Mouse (Mus musculus): Measurements from ENCODE around the gene Rasl10b.

Gene Rasl10b

DNA sequence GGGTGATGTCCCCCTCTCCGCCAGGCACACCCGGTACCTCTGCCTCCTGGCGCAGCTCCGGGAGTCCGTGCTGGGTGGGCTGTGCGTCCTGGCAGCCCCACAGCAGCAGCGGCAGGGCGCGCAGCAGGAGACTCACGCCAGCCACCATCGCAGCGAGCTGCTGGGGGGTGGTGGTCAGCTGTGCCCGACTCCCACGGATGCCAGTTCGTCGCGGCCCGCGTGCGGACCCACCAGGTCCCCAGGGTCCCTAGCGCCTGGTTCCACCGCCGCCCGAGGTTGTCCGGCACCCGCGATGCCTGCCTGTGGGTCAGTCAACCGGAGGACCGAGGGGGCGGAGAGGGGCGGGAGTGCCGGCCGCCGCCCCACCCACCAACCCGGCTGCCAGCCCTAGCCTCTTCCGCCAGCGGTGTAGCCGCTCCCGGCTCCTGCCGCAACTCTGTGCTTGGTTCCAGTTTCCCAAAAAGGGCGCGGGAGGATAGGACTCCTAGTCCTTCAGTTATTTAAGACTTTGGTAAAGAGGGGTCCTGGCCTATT, 53.8 kb downstream of the Rasl10b start, which contains the start of gene Mmp28:
TSS of gene Mmp28 (minus strand) at position 361 of the 534 bp plus-strand sequence.
- DNase-seq (ENCODE audit: low read depth, low spot score) = no peak

DNA sequence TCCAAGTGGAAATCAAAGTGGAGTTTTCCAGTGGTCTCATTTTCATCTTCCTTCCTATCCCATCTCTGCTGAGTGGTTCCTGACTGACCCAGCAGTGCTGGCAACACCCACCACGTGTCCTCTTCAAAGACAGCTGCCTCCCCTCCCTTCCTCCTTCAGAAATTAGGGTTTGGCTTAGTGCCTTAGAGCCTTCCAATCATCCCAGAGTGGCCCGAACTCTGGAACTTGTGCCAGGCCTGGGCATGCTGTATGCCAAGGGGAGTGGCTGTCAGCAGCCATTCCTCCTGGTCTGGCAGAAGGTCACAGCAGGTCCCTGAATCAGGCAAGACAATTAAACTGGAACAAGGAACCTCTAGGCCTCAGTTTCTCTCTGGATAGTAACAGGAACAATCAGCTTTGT, 57.0 kb downstream of the Rasl10b start:
- DNase-seq (ENCODE audit: low read depth, low spot score) = no peak

DNA sequence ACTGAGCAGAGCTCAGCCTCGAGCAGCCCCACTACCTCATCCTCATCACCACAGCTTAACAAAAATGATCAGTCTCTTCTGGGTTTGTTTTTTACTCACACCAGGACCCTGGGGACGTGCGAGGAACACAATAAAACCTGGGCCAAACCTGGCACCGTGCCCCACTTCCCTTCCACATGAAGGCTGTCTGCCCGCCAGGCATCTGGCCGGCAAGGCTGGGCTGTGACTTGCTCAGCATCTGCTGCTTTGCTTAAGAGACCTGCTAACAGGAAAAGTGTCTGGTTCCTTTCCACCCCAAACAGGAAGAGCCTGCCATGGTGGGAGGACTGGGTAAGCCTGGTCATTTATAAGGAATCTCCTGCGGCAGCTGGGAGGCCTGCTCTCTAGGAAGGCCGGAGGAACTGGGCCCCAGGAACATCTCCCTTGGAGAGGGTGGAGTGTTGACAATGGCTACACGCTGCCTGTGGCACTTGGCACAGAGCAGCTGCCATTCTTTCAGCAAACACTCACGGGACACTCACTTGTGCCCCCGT, 58.2 kb downstream of the Rasl10b start:
- DNase-seq (ENCODE audit: low read depth, low spot score) = no peak

DNA sequence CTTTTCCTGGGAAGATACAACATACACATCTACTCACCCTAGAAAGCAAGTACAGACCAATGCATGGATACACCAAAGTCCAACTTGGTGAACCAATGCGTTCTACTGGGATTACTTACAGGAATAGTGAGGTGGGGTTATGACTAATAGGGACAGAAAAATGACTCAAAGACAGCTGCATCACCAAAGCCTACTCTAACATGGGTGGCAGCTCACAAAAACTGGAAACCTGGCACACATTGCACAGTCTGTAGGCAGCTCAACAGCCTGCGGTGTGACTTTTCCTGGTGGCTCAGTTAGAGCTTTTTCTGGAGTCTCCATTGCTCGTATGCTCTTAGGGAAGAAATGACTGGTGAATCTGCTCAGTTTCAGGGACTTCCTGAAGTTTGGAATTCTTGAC, 59.8 kb downstream of the Rasl10b start:
- no peak for DNase-seq (ENCODE audit: low read depth, low spot score)

All from forelimb bud, embryonic 11.5 days (tissue).